29 mouse cellular contexts compared by ENCODE assay signal in the genomic region with DNA sequence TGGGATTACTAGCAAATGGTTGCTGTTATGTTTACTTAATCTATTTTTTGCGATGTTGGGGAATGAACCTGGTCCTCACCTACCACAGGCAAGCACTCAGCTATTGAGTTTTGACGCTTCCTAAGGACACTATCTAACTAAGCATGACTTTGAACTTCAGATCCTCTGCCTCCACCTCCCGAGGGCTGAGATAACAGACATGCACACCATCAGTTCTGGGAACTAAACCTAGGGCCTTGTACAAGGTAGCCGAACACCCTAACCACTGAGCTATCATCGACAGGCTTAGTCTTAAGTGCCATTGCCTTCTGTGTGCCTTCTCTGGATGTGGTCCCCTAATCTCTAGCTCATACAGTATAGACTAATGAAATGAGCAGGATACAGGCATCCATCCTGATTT. TPM values are rescaled to one million over a fixed set of nuclear protein-coding genes. Genes with fewer than 3 reads are reported as not detected.
DNase-seq lines count a peak whose midpoint lies in the region; ATAC-seq and TF ChIP-seq lines count a peak whose summit lies in the region.
"Had no signal": no experiment of that assay in that cellular context is flagged by ENCODE, and none has a peak within 500 bp of the region (broad histone marks: within the 10 kb centered on the region; RNA-seq: fewer than 3 reads in every experiment).

No protein-coding gene starts in this region.

- ATAC-seq in liver, embryonic 11.5 days (replicated peaks; ENCODE audit: low FRiP score): 0 out of 2 replicates have a peak, but pooled peaks have one; percentile 40
- peak; percentile 85 for ATAC-seq in liver, embryonic 12.5 days
- ATAC-seq in liver, embryonic 14.5 days (ENCODE audit: insufficient read depth): peak; percentile 66
- ATAC-seq in liver, embryonic 16.5 days (ENCODE audit: low read depth): peak; percentile 49
- ATAC-seq: activated CD4-positive, CD25-positive, alpha-beta regulatory T cell, adult 4 months; CD4-positive, CD25-positive, alpha-beta regulatory T cell, adult 4 months; forebrain, embryonic 14.5 days; Patski had no signal

- no peak for TF ChIP-seq EP300 in liver, embryonic 14.5 days (IDR thresholded peaks at IDR 0.05; ENCODE audit: low read depth)

- no peaks in the 10 kb centered on the region for H3K4me1 ChIP-seq in liver, embryonic 11.5 days (replicated peaks; ENCODE audit: control insufficient read depth, insufficient read depth, low read length)
- peaks cover 19% of the 10 kb centered on the region for H3K4me1 ChIP-seq in liver, embryonic 12.5 days
- H3K4me1 ChIP-seq in liver, embryonic 14.5 days (replicated peaks; ENCODE audit: control insufficient read depth in 2 of 2, insufficient read depth in 2 of 2, low read length in 1 of 2): peaks cover 5 to 13% of the 10 kb centered on the region in 2 experiments
- H3K4me1 ChIP-seq in liver, embryonic 16.5 days (ENCODE audit: control insufficient read depth, low read depth, low read length): peaks cover 6% of the 10 kb centered on the region
- H3K4me1 ChIP-seq: forebrain, embryonic 10.5 days; forebrain, embryonic 12.5 days had no signal

- TF ChIP-seq CTCF in liver, embryonic 14.5 days (IDR thresholded peaks at IDR 0.05; ENCODE audit: low read depth): no peak

- H3K27ac ChIP-seq in liver, embryonic 11.5 days (ENCODE audit: low read depth, low read length): no peak overlapping the region
- no peak overlapping the region for H3K27ac ChIP-seq in liver, embryonic 12.5 days
- no peak overlapping the region for H3K27ac ChIP-seq in liver, embryonic 14.5 days
- H3K27ac ChIP-seq in liver, embryonic 16.5 days (ENCODE audit: low read length): no peak overlapping the region
- H3K27ac ChIP-seq: embryonic facial prominence, embryonic 13.5 days; embryonic facial prominence, embryonic 15.5 days; forebrain, embryonic 10.5 days; forebrain, embryonic 12.5 days had no signal

- no peak overlapping the region for H3K9ac ChIP-seq in liver, embryonic 11.5 days (ENCODE audit: low read depth, low read length)
- H3K9ac ChIP-seq in liver, embryonic 12.5 days: no peak overlapping the region
- H3K9ac ChIP-seq in liver, embryonic 14.5 days (replicated peaks): no peak overlapping the region
- no peak overlapping the region for H3K9ac ChIP-seq in liver, embryonic 16.5 days (ENCODE audit: low read depth, low read length)
- H3K9ac ChIP-seq: embryonic facial prominence, embryonic 13.5 days; embryonic facial prominence, embryonic 15.5 days; forebrain, embryonic 12.5 days had no signal

- no peaks in the 10 kb centered on the region for H3K27me3 ChIP-seq in liver, embryonic 11.5 days (replicated peaks; ENCODE audit: control insufficient read depth, insufficient read depth, low read length)
- H3K27me3 ChIP-seq in liver, embryonic 12.5 days (replicated peaks): no peaks in the 10 kb centered on the region
- H3K27me3 ChIP-seq in liver, embryonic 14.5 days (ENCODE audit: control insufficient read depth, insufficient read depth, low read length): no peaks in the 10 kb centered on the region
- no peaks in the 10 kb centered on the region for H3K27me3 ChIP-seq in liver, embryonic 16.5 days (ENCODE audit: control insufficient read depth, insufficient read depth, low read depth, low read length)
- H3K27me3 ChIP-seq: CH12.LX; embryonic facial prominence, embryonic 13.5 days; embryonic facial prominence, embryonic 15.5 days; forebrain, embryonic 12.5 days; Patski had no signal

- H3K9me3 ChIP-seq in liver, embryonic 11.5 days (ENCODE audit: control insufficient read depth, low read length): no peaks in the 10 kb centered on the region
- H3K9me3 ChIP-seq in liver, embryonic 12.5 days (replicated peaks): no peaks in the 10 kb centered on the region
- no peaks in the 10 kb centered on the region for H3K9me3 ChIP-seq in liver, embryonic 14.5 days (ENCODE audit: control insufficient read depth, low read length)
- no peaks in the 10 kb centered on the region for H3K9me3 ChIP-seq in liver, embryonic 16.5 days (replicated peaks; ENCODE audit: control insufficient read depth, low read length)
- H3K9me3 ChIP-seq: embryonic facial prominence, embryonic 13.5 days; embryonic facial prominence, embryonic 15.5 days; forebrain, embryonic 10.5 days; forebrain, embryonic 12.5 days; G1E had no signal

- no peak for DNase-seq in liver, embryonic 11.5 days (ENCODE audit: low spot score)
- DNase-seq in liver: no peak
- no peak for DNase-seq in liver, embryonic 14.5 days (ENCODE audit: low read depth in 3 of 3, low spot score in 3 of 3)
- DNase-seq in retina, postnatal 1 day: no peak
- no peak for DNase-seq in layer of hippocampus, adult 9-10 months (ENCODE audit: low spot score)
- no peak for DNase-seq in cerebellum, adult 11 months
- DNase-seq: adrenal gland, adult 8-10 months; adrenal gland, postnatal 14 days; adrenal gland, postnatal 36 days; B cell, adult 2 months; cerebellum, adult 18-20 months; cerebellum, adult 8-10 months; cerebellum, adult 9-11 months; cerebellum, postnatal 14 days; cerebellum, postnatal 36 days; embryo, embryonic 11 days had no signal

- 64% methylated on average over 5 of the region's 5 CpGs for WGBS in liver, embryonic 11.5 days
- 50% methylated on average over 5 of the region's 5 CpGs for WGBS in liver, embryonic 12.5 days (ENCODE audit: insufficient replicate concordance)
- WGBS in liver, embryonic 14.5 days (ENCODE audit: insufficient replicate concordance): 39% methylated on average over 5 of the region's 5 CpGs
- 49% methylated on average over 5 of the region's 5 CpGs for WGBS in liver, embryonic 16.5 days (ENCODE audit: insufficient replicate concordance)

- H3K4me3 ChIP-seq in liver, embryonic 11.5 days (ENCODE audit: low read depth, low read length): no peak overlapping the region
- H3K4me3 ChIP-seq in liver, embryonic 12.5 days: no peak overlapping the region
- H3K4me3 ChIP-seq in liver, embryonic 14.5 days (ENCODE audit: insufficient read depth in 1 of 2, low read depth in 2 of 2, low read length in 2 of 2): no peak overlapping the region
- no peak overlapping the region for H3K4me3 ChIP-seq in liver, embryonic 16.5 days (ENCODE audit: low read depth, low read length)
- H3K4me3 ChIP-seq: embryonic facial prominence, embryonic 13.5 days; embryonic facial prominence, embryonic 15.5 days; erythroblast, embryonic 14.5 days; forebrain, embryonic 10.5 days; forebrain, embryonic 12.5 days had no signal

- no peak overlapping the region for H3K4me2 ChIP-seq in liver, embryonic 11.5 days
- H3K4me2 ChIP-seq in liver, embryonic 12.5 days: no peak overlapping the region
- no peak overlapping the region for H3K4me2 ChIP-seq in liver, embryonic 14.5 days (ENCODE audit: low read depth)
- H3K4me2 ChIP-seq in liver, embryonic 16.5 days (ENCODE audit: low read depth, low read length): no peak overlapping the region
- H3K4me2 ChIP-seq: embryonic facial prominence, embryonic 13.5 days; embryonic facial prominence, embryonic 15.5 days; forebrain, embryonic 12.5 days had no signal

- H3K36me3 ChIP-seq in liver, embryonic 11.5 days (ENCODE audit: control insufficient read depth, insufficient read depth, low read length): no peaks in the 10 kb centered on the region
- no peaks in the 10 kb centered on the region for H3K36me3 ChIP-seq in liver, embryonic 12.5 days
- H3K36me3 ChIP-seq in liver, embryonic 14.5 days (replicated peaks; ENCODE audit: control insufficient read depth, insufficient read depth, low read depth): no peaks in the 10 kb centered on the region
- H3K36me3 ChIP-seq in liver, embryonic 16.5 days (ENCODE audit: control insufficient read depth, insufficient read depth): no peaks in the 10 kb centered on the region
- H3K36me3 ChIP-seq: embryonic facial prominence, embryonic 13.5 days; embryonic facial prominence, embryonic 15.5 days; forebrain, embryonic 10.5 days; forebrain, embryonic 12.5 days; G1E had no signal

RNA-seq across cellular contexts. Expression of a gene that starts 7.8 kb away (rescaled TPM):
- polyA plus RNA-seq in liver, embryonic 11.5 days (2014; fragmentation: Nextera tagmentation; extraction: Ambion mirVana): 8.7 and 11.1 TPM in 2 replicates
- polyA plus RNA-seq in liver, embryonic 12.5 days (2016; fragmentation: Nextera tagmentation; extraction: Ambion mirVana): 26.3 and 27.0 TPM in 2 replicates
- 17.8 and 23.3 TPM in 2 replicates for polyA plus RNA-seq in liver, embryonic 14.5 days (2012; rRNA removed)
- 20.3 and 22.6 TPM in 2 replicates for polyA plus RNA-seq in liver, embryonic 14.5 days (2014; fragmentation: Nextera tagmentation; extraction: Ambion mirVana)
- 28.1 and 28.3 TPM in 2 replicates for polyA plus RNA-seq in liver, embryonic 16.5 days (2015; fragmentation: Nextera tagmentation; extraction: Ambion mirVana)
- polyA plus RNA-seq: forebrain, embryonic 14.5 days; Patski had no signal

RNA-seq across cellular contexts. Expression of a gene that starts 10.3 kb away (rescaled TPM):
- polyA plus RNA-seq in liver, embryonic 11.5 days (2014; fragmentation: Nextera tagmentation; extraction: Ambion mirVana): 7.7 and 8.2 TPM in 2 replicates
- 4.3 and 7.4 TPM in 2 replicates for polyA plus RNA-seq in liver, embryonic 12.5 days (2016; fragmentation: Nextera tagmentation; extraction: Ambion mirVana)
- polyA plus RNA-seq in liver, embryonic 14.5 days (2012; rRNA removed): 0.88 and 1.6 TPM in 2 replicates
- 0.96 and 1.2 TPM in 2 replicates for polyA plus RNA-seq in liver, embryonic 14.5 days (2014; fragmentation: Nextera tagmentation; extraction: Ambion mirVana)
- 3.3 and 4.8 TPM in 2 replicates for polyA plus RNA-seq in liver, embryonic 16.5 days (2015; fragmentation: Nextera tagmentation; extraction: Ambion mirVana)
- polyA plus RNA-seq: activated CD4-positive, CD25-positive, alpha-beta regulatory T cell, adult 4 months; CD4-positive, CD25-positive, alpha-beta regulatory T cell, adult 4 months; erythroblast, embryonic 14.5 days; G1E had no signal

RNA-seq across cellular contexts. Expression of a gene that starts 30.1 kb away (rescaled TPM):
- polyA plus RNA-seq in liver, embryonic 11.5 days (2014; fragmentation: Nextera tagmentation; extraction: Ambion mirVana): not detected in 2 replicates
- polyA plus RNA-seq in liver, embryonic 12.5 days (2016; fragmentation: Nextera tagmentation; extraction: Ambion mirVana): not detected in 2 replicates
- polyA plus RNA-seq in liver, embryonic 14.5 days (2012; rRNA removed): 0.11 and 0.18 TPM in 2 replicates
- polyA plus RNA-seq in liver, embryonic 14.5 days (2014; fragmentation: Nextera tagmentation; extraction: Ambion mirVana): 0.15 TPM in 1 of 2 replicates, not detected in the other
- polyA plus RNA-seq in liver, embryonic 16.5 days (2015; fragmentation: Nextera tagmentation; extraction: Ambion mirVana): not detected in 2 replicates
- polyA plus RNA-seq: activated CD4-positive, CD25-positive, alpha-beta regulatory T cell, adult 4 months; CD4-positive, CD25-positive, alpha-beta regulatory T cell, adult 4 months; erythroblast, embryonic 14.5 days; forebrain, embryonic 10.5 days; G1E had no signal

RNA-seq across cellular contexts. Expression of a gene that starts 37.3 kb away (rescaled TPM):
- polyA plus RNA-seq in liver, embryonic 11.5 days (2014; fragmentation: Nextera tagmentation; extraction: Ambion mirVana): 165 and 168 TPM in 2 replicates
- polyA plus RNA-seq in liver, embryonic 12.5 days (2016; fragmentation: Nextera tagmentation; extraction: Ambion mirVana): 95.0 and 97.3 TPM in 2 replicates
- polyA plus RNA-seq in liver, embryonic 14.5 days (2012; rRNA removed): 27.1 and 37.6 TPM in 2 replicates
- 51.3 and 59.3 TPM in 2 replicates for polyA plus RNA-seq in liver, embryonic 14.5 days (2014; fragmentation: Nextera tagmentation; extraction: Ambion mirVana)
- 46.1 and 47.3 TPM in 2 replicates for polyA plus RNA-seq in liver, embryonic 16.5 days (2015; fragmentation: Nextera tagmentation; extraction: Ambion mirVana)

RNA-seq across cellular contexts. Expression of a gene that starts 37.9 kb away (rescaled TPM):
- 2.3 and 2.6 TPM in 2 replicates for polyA plus RNA-seq in liver, embryonic 11.5 days (2014; fragmentation: Nextera tagmentation; extraction: Ambion mirVana)
- polyA plus RNA-seq in liver, embryonic 12.5 days (2016; fragmentation: Nextera tagmentation; extraction: Ambion mirVana): 1.2 and 1.3 TPM in 2 replicates
- polyA plus RNA-seq in liver, embryonic 14.5 days (2012; rRNA removed): 0.13 and 0.73 TPM in 2 replicates
- polyA plus RNA-seq in liver, embryonic 14.5 days (2014; fragmentation: Nextera tagmentation; extraction: Ambion mirVana): 0.57 and 0.71 TPM in 2 replicates
- polyA plus RNA-seq in liver, embryonic 16.5 days (2015; fragmentation: Nextera tagmentation; extraction: Ambion mirVana): 0.59 and 0.98 TPM in 2 replicates
